Mouse (Mus musculus) heart, adult 11 months (tissue): ENCODE results near the gene Plch2.

Experiments
- DNase-seq: peaks from one replicate; pipeline ENCODE4 v3.0.0; 2022

The Plch2 gene

GRCm38 (mm10) chr4:154983767-154984166 is 72.8 kb downstream of the Plch2 start:
- DNase-seq, result no peak

GRCm38 (mm10) chr4:154982247-154983120 is 74.1 kb downstream of the Plch2 start:
- peak; percentile 86 for DNase-seq

- DNase-seq, result no peak
These were observed 75.1 kb downstream of the Plch2 start for GRCm38 (mm10) chr4:154981530-154981929.

GRCm38 (mm10) chr4:154981076-154981475 is 75.5 kb downstream of the Plch2 start:
- no peak for DNase-seq

GRCm38 (mm10) chr4:154980110-154980509 is 76.5 kb downstream of the Plch2 start:
- DNase-seq, result no peak

- peak; percentile 97 for DNase-seq
These were observed 82.4 kb downstream of the Plch2 start for GRCm38 (mm10) chr4:154974163-154974611.

- peak; percentile 88 for DNase-seq
These were observed 84.0 kb downstream of the Plch2 start for GRCm38 (mm10) chr4:154972546-154972945.

- DNase-seq, result no peak
These were observed 89.4 kb downstream of the Plch2 start for GRCm38 (mm10) chr4:154967173-154967572.

GRCm38 (mm10) chr4:154965856-154966255 is 90.7 kb downstream of the Plch2 start:
- peak; percentile 96 for DNase-seq

GRCm38 (mm10) chr4:154964581-154965235 is 91.9 kb downstream of the Plch2 start:
- peak; percentile 94 for DNase-seq

GRCm38 (mm10) chr4:154963901-154964580 is 92.5 kb downstream of the Plch2 start, which contains the start of gene Pank4:
Gene Pank4 (plus strand): TSS chr4:154964123.
- peak; percentile 100 for DNase-seq

GRCm38 (mm10) chr4:154963190-154963836 is 93.3 kb downstream of the Plch2 start:
- peak; percentile 94 for DNase-seq

- peak; percentile 90 for DNase-seq
These were observed 93.9 kb downstream of the Plch2 start for GRCm38 (mm10) chr4:154962683-154963082.

- peak; percentile 95 for DNase-seq
These were observed 94.7 kb downstream of the Plch2 start for GRCm38 (mm10) chr4:154961911-154962310.

GRCm38 (mm10) chr4:154961226-154961738 is 95.3 kb downstream of the Plch2 start:
- peak; percentile 94 for DNase-seq

GRCm38 (mm10) chr4:154960690-154961225 is 95.8 kb downstream of the Plch2 start, which contains the start of gene Hes5:
Gene Hes5 (plus strand): TSS chr4:154960923.
- peak; percentile 92 for DNase-seq

- DNase-seq, result no peak
These were observed 96.4 kb downstream of the Plch2 start for GRCm38 (mm10) chr4:154960021-154960689.

GRCm38 (mm10) chr4:154958621-154959020 is 98.0 kb downstream of the Plch2 start:
- DNase-seq, result no peak

- DNase-seq, result no peak
These were observed 98.4 kb downstream of the Plch2 start for GRCm38 (mm10) chr4:154958171-154958570.

GRCm38 (mm10) chr4:154957289-154957993 is 99.1 kb downstream of the Plch2 start:
- no peak for DNase-seq

GRCm38 (mm10) chr4:154956604-154957003 is 100.0 kb downstream of the Plch2 start:
- DNase-seq, result no peak
